Mouse (Mus musculus) heart, adult 2 months (tissue): ENCODE measurements around the gene Olfr173. TPM values are rescaled to one million over a fixed set of nuclear protein-coding genes. Genes with fewer than 3 reads are reported as not detected.

Experiments
- DNase-seq, 2 experiments: peaks; one replicate each; pipeline ENCODE4 v3.0.0; 2021
- H3K27ac ChIP-seq: fragments of 200-600 bp; 2 replicates; pipeline ENCODE4 v1.8.1; 2022
- H3K27me3 ChIP-seq: fragments of 200-500 bp; 2 replicates; pipeline ENCODE4 v1.6.1; 2012; ENCODE audit warnings: mild to moderate bottlenecking, low read length, inconsistent platforms, mixed read lengths; ENCODE audit not compliant: control insufficient read depth, insufficient read depth
- H3K36me3 ChIP-seq: fragments of 200-500 bp; 2 replicates; pipeline ENCODE4 v1.6.1; 2012; ENCODE audit warnings: low read length, inconsistent platforms; ENCODE audit not compliant: control insufficient read depth, insufficient read depth
- H3K4me1 ChIP-seq: fragments of 200-500 bp; 2 replicates; pipeline ENCODE4 v1.6.1; 2011; ENCODE audit warnings: low read length; ENCODE audit not compliant: control insufficient read depth, insufficient read depth
- H3K4me3 ChIP-seq: fragments of 200-600 bp; 2 replicates; pipeline ENCODE4 v1.8.1; 2022
- H3K79me2 ChIP-seq: fragments of 200-500 bp; replicated peaks from 2 replicates; pipeline ENCODE4 v1.6.1; 2012; ENCODE audit warnings: mild to moderate bottlenecking, inconsistent platforms, low read length, moderate library complexity, mixed read lengths; ENCODE audit not compliant: control insufficient read depth, insufficient read depth
- H3K9ac ChIP-seq: fragments of 200-500 bp; 2 replicates; pipeline ENCODE4 v1.6.1; 2012; ENCODE audit warnings: low read depth, mild to moderate bottlenecking, control low read depth, inconsistent platforms, low read length, mixed read lengths
- CTCF ChIP-seq: fragments of 200-600 bp; IDR thresholded peaks from 2 replicates; pipeline ENCODE4 v1.8.1; 2022; ENCODE audit warnings: antibody characterized with exemption, mild to moderate bottlenecking, moderate library complexity
- EP300 ChIP-seq: fragments of 200-500 bp; IDR thresholded peaks from 2 replicates; pipeline ENCODE4 v1.6.1; 2011; ENCODE audit warnings: low read depth, low read length, control low read depth; ENCODE audit not compliant: insufficient read depth
- POLR2A ChIP-seq: fragments of 200-500 bp; IDR thresholded peaks from 2 replicates; pipeline ENCODE4 v1.6.1; 2011; ENCODE audit warnings: mild to moderate bottlenecking, low read depth, low read length, control low read depth; ENCODE audit not compliant: insufficient read depth
- WGBS: fragments of 180-500 bp; shearing (Covaris S2); methylation state at CpG from one replicate; pipeline ENCODE4 v1.1.7; 2018; 5-methylcytosine and 5-hydroxymethylcytosine counted together
- intact Hi-C: fragments of 180-260 bp; cut with DNase I; formaldehyde crosslinking; loops from one replicate; pipeline ENCODE4 v1.15.1; 2025
- long read RNA-seq: library from polyadenylated mRNA; stranded (forward); transcript quantifications from one replicate; pipeline ENCODE4 v2.0.0, GENCODE M21; 2021
- microRNA-seq, 2 experiments: library from miRNA; unstranded; fragments of <30 nt; microRNA quantifications; one replicate each; pipeline ENCODE4 v1.2.0; 2021
- polyA plus RNA-seq: library from polyadenylated mRNA; depleted of rRNA; stranded (reverse); fragments of >200 nt; gene quantifications from 2 replicates; pipeline ENCODE4 v1.2.3, GENCODE M21; 2012; rRNA removed
- total RNA-seq, 2 experiments: library from RNA; stranded (reverse); gene quantifications; 2 replicates each; pipeline ENCODE4 v1.2.3; 2021

The Olfr173 gene
- total RNA-seq (not detected), polyA plus RNA-seq (not detected in 2 replicates)
- long read RNA-seq = 0 reads

- no peaks in the 10 kb centered on the region for H3K4me1 ChIP-seq
- H3K27me3 ChIP-seq = no peaks in the 10 kb centered on the region
- no peak within 1 kb of the TSS for H3K9ac ChIP-seq
- H3K79me2 ChIP-seq = no peaks in the 10 kb centered on the region
- no peak within 1 kb of the TSS for H3K4me3 ChIP-seq
- no peak for DNase-seq
- no peak for TF ChIP-seq POLR2A
- TF ChIP-seq CTCF = no peak
- TF ChIP-seq EP300 = no peak
- WGBS = 55% methylated on average over 2 of the region's 2 CpGs
- no peaks in the 10 kb centered on the region for H3K36me3 ChIP-seq
- no peak within 1 kb of the TSS for H3K27ac ChIP-seq
- intact Hi-C loops = no loop called here
These were observed at the start of gene Olfr173 for GRCm38 (mm10) chr16:58800168-58800567. Gene Olfr173, minus strand, starts transcription at chr16:58800268.

- WGBS = 67% methylated on average over 1 of the region's 1 CpGs
- DNase-seq = no peak
- TF ChIP-seq POLR2A (no peak), CTCF (no peak), EP300 (no peak)
These were observed 26.8 kb upstream of the Olfr173 start, which contains the start of gene Olfr175-ps1 for GRCm38 (mm10) chr16:58826732-58827319. Gene Olfr175-ps1, minus strand, starts transcription at chr16:58826782.

GRCm38 (mm10) chr16:58763076-58763475 lies 37.0 kb downstream of the Olfr173 start, which contains the start of gene Olfr172:
Gene Olfr172, minus strand, starts transcription at chr16:58763176.
- Histone ChIP-seq H3K27me3 (no peaks in the 10 kb centered on the region), H3K27ac (no peak within 1 kb of the TSS), H3K36me3 (no peaks in the 10 kb centered on the region), H3K4me1 (no peaks in the 10 kb centered on the region), H3K9ac (no peak within 1 kb of the TSS), H3K4me3 (no peak within 1 kb of the TSS), H3K79me2 (no peaks in the 10 kb centered on the region)
- 73% methylated on average over 1 of the region's 1 CpGs for WGBS
- intact Hi-C loops = no loop called here
- DNase-seq = no peak
- TF ChIP-seq CTCF (no peak), POLR2A (no peak), EP300 (no peak)

More at GRCm38 (mm10) chr16:58826732-58827319, 26.8 kb upstream of the Olfr173 start, which contains the start of gene Olfr175-ps1:
- Histone ChIP-seq H3K9ac (no peak within 1 kb of the TSS), H3K4me1 (no peaks in the 10 kb centered on the region), H3K27me3 (no peaks in the 10 kb centered on the region), H3K36me3 (no peaks in the 10 kb centered on the region), H3K4me3 (no peak within 1 kb of the TSS), H3K27ac (no peak within 1 kb of the TSS), H3K79me2 (no peaks in the 10 kb centered on the region)
- intact Hi-C loops = no loop called here

GRCm38 (mm10) chr16:58756191-58756590 lies 43.9 kb downstream of the Olfr173 start:
- no peaks in the 10 kb centered on the region for H3K36me3 ChIP-seq
- H3K4me1 ChIP-seq = no peaks in the 10 kb centered on the region
- no peak overlapping the region for H3K9ac ChIP-seq
- TF ChIP-seq CTCF (no peak), EP300 (no peak), POLR2A (no peak)
- DNase-seq = no peak
- H3K27me3 ChIP-seq = no peaks in the 10 kb centered on the region
- intact Hi-C loops = no loop called here
- H3K4me3 ChIP-seq = no peak overlapping the region
- H3K27ac ChIP-seq = no peak overlapping the region
- H3K79me2 ChIP-seq = no peaks in the 10 kb centered on the region

GRCm38 (mm10) chr16:58751314-58751713 lies 48.8 kb downstream of the Olfr173 start:
- WGBS = 22% methylated on average over 1 of the region's 1 CpGs
- DNase-seq = no peak
- no peak overlapping the region for H3K9ac ChIP-seq
- no peaks in the 10 kb centered on the region for H3K4me1 ChIP-seq
- H3K36me3 ChIP-seq = no peaks in the 10 kb centered on the region
- H3K27ac ChIP-seq = no peak overlapping the region
- no peak overlapping the region for H3K4me3 ChIP-seq
- H3K27me3 ChIP-seq = no peaks in the 10 kb centered on the region
- intact Hi-C loops = loop anchor here (2.0 to 5.0 kb wide), 3 partner anchors 123 to 449 kb away; no protein-coding TSS in a partner anchor
- H3K79me2 ChIP-seq = no peaks in the 10 kb centered on the region
- TF ChIP-seq EP300 (no peak), POLR2A (no peak), CTCF (peak; percentile 77)

- 31% methylated on average over 4 of the region's 4 CpGs for WGBS
- no peaks in the 10 kb centered on the region for H3K4me1 ChIP-seq
These were observed 53.4 kb downstream of the Olfr173 start for GRCm38 (mm10) chr16:58746715-58747114.

More at GRCm38 (mm10) chr16:58746715-58747114, 53.4 kb downstream of the Olfr173 start:
- no peaks in the 10 kb centered on the region for H3K36me3 ChIP-seq
- intact Hi-C loops = no loop called here
- no peak overlapping the region for H3K4me3 ChIP-seq
- H3K79me2 ChIP-seq = no peaks in the 10 kb centered on the region
- DNase-seq = no peak
- TF ChIP-seq EP300 = no peak
- no peak overlapping the region for H3K9ac ChIP-seq
- H3K27me3 ChIP-seq = no peaks in the 10 kb centered on the region
- no peak overlapping the region for H3K27ac ChIP-seq

Small RNAs within 50 kb of the gene (microRNA-seq; reads per million reads assigned to microRNA genes)
- 0 reads per million in 2 experiments for gene Gm27564

Other genes starting within 250 kb of the Olfr173 start
- gene Gm813, start 183.3 kb downstream of the Olfr173 start, total RNA-seq = not detected
- gene Gm813, start 183.3 kb downstream of the Olfr173 start, polyA plus RNA-seq = not detected in 2 replicates
- not detected for gene E330017A01Rik, start 161.5 kb downstream of the Olfr173 start, total RNA-seq
- gene E330017A01Rik, start 161.5 kb downstream of the Olfr173 start, polyA plus RNA-seq = not detected in 2 replicates
- 10 to 100 TPM; 39.1 to 41.1 TPM for gene Cpox, start 130.0 kb downstream of the Olfr173 start, total RNA-seq
- gene Cpox, start 130.0 kb downstream of the Olfr173 start, polyA plus RNA-seq = 14.8 and 23.8 TPM in 2 replicates
- gene Gpr15, start 81.2 kb downstream of the Olfr173 start, total RNA-seq = not detected
- 0.08 TPM in 1 of 2 replicates, not detected in the other for gene Gpr15, start 81.2 kb downstream of the Olfr173 start, polyA plus RNA-seq
- gene Cldnd1, start 72.4 kb downstream of the Olfr173 start, total RNA-seq = 10 to 100 TPM; 56.2 to 58.8 TPM
- gene Cldnd1, start 72.4 kb downstream of the Olfr173 start, polyA plus RNA-seq = 47.3 and 66.6 TPM in 2 replicates
- gene Olfr172, start 37.1 kb downstream of the Olfr173 start, total RNA-seq = not detected
- gene Olfr172, start 37.1 kb downstream of the Olfr173 start, polyA plus RNA-seq = not detected in 2 replicates
- not detected for gene Olfr175-ps1, start 26.5 kb upstream of the Olfr173 start, total RNA-seq
- not detected in 2 replicates for gene Olfr175-ps1, start 26.5 kb upstream of the Olfr173 start, polyA plus RNA-seq
- not detected for gene Olfr177, start 74.5 kb upstream of the Olfr173 start, total RNA-seq
- not detected in 2 replicates for gene Olfr177, start 74.5 kb upstream of the Olfr173 start, polyA plus RNA-seq
- not detected for gene Olfr178, start 91.8 kb upstream of the Olfr173 start, total RNA-seq
- gene Olfr178, start 91.8 kb upstream of the Olfr173 start, polyA plus RNA-seq = not detected in 2 replicates
- gene Olfr181, start 128.5 kb upstream of the Olfr173 start, total RNA-seq = not detected
- not detected in 2 replicates for gene Olfr181, start 128.5 kb upstream of the Olfr173 start, polyA plus RNA-seq
- gene Olfr180, start 129.1 kb upstream of the Olfr173 start, total RNA-seq = not detected
- gene Olfr180, start 129.1 kb upstream of the Olfr173 start, polyA plus RNA-seq = not detected in 2 replicates
- gene Olfr183, start 195.1 kb upstream of the Olfr173 start, total RNA-seq = not detected
- gene Olfr183, start 195.1 kb upstream of the Olfr173 start, polyA plus RNA-seq = not detected in 2 replicates
- gene Olfr186, start 230.0 kb upstream of the Olfr173 start, total RNA-seq = not detected
- not detected in 2 replicates for gene Olfr186, start 230.0 kb upstream of the Olfr173 start, polyA plus RNA-seq
- not detected for gene Olfr187, start 239.5 kb upstream of the Olfr173 start, total RNA-seq
- not detected in 2 replicates for gene Olfr187, start 239.5 kb upstream of the Olfr173 start, polyA plus RNA-seq